ENCODE assay signal across 8 mouse cellular contexts in genomic region chrX:10485664-10486211, GRCm38 (mm10). TPM values are rescaled to one million over a fixed set of nuclear protein-coding genes. Genes with fewer than 3 reads are reported as not detected.
DNase-seq lines count a peak whose midpoint lies in the region; ATAC-seq lines count a peak whose summit lies in the region.

No protein-coding gene starts in this region.

- no peaks in the 10 kb centered on the region for H3K27me3 ChIP-seq in forebrain, embryonic 12.5 days
- H3K27me3 ChIP-seq in heart, embryonic 15.5 days: no peaks in the 10 kb centered on the region
- H3K27me3 ChIP-seq in liver, embryonic 13.5 days: peaks cover 20% of the 10 kb centered on the region
- no peaks in the 10 kb centered on the region for H3K27me3 ChIP-seq in neural tube, embryonic 13.5 days

- peak; percentile 88 for ATAC-seq in forebrain, embryonic 12.5 days (ENCODE audit: low FRiP score)
- ATAC-seq in heart, embryonic 15.5 days (replicated peaks; ENCODE audit: insufficient number of reproducible peaks, insufficient read depth, low FRiP score, low read depth): peak; percentile 83
- peak; percentile 36; the same call in 1 of the 2 replicates for ATAC-seq in liver, embryonic 13.5 days (ENCODE audit: low read depth)
- ATAC-seq in neural tube, embryonic 13.5 days (ENCODE audit: low read depth): peak; percentile 91
- no peak for ATAC-seq in activated CD4-positive, CD25-positive, alpha-beta regulatory T cell, adult 4 months

- peak overlapping the region; percentile 49 for H3K9ac ChIP-seq in forebrain, embryonic 12.5 days
- peak overlapping the region; percentile 59 for H3K9ac ChIP-seq in heart, embryonic 15.5 days
- peak overlapping the region; percentile 17; the same call in 1 of the 2 replicates for H3K9ac ChIP-seq in liver, embryonic 13.5 days
- peak overlapping the region; percentile 74 for H3K9ac ChIP-seq in neural tube, embryonic 13.5 days

- H3K4me1 ChIP-seq in forebrain, embryonic 12.5 days: no peaks in the 10 kb centered on the region
- H3K4me1 ChIP-seq in heart, embryonic 15.5 days (replicated peaks): no peaks in the 10 kb centered on the region
- H3K4me1 ChIP-seq in liver, embryonic 13.5 days (replicated peaks): no peaks in the 10 kb centered on the region
- no peaks in the 10 kb centered on the region for H3K4me1 ChIP-seq in neural tube, embryonic 13.5 days (replicated peaks)

- H3K36me3 ChIP-seq in forebrain, embryonic 12.5 days (replicated peaks): no peaks in the 10 kb centered on the region
- H3K36me3 ChIP-seq in heart, embryonic 15.5 days: no peaks in the 10 kb centered on the region
- H3K36me3 ChIP-seq in liver, embryonic 13.5 days: no peaks in the 10 kb centered on the region
- H3K36me3 ChIP-seq in neural tube, embryonic 13.5 days: no peaks in the 10 kb centered on the region

- DNase-seq in CD4-positive helper T cell, adult 2 months (ENCODE audit: low read depth, low spot score): peak; percentile 4
- DNase-seq in brain, adult 2 months (ENCODE audit: low read depth, low spot score): peak; percentile 88
- peak; percentile 28 to 60 for DNase-seq in kidney, postnatal 25 days
- peak; percentile 0 for DNase-seq in liver, embryonic 13.5 days

- peak overlapping the region; percentile 48 for H3K4me3 ChIP-seq in forebrain, embryonic 12.5 days (replicated peaks)
- H3K4me3 ChIP-seq in heart, embryonic 15.5 days: peak overlapping the region; percentile 61
- H3K4me3 ChIP-seq in liver, embryonic 13.5 days (replicated peaks): peak overlapping the region; percentile 43
- peak overlapping the region; percentile 51 for H3K4me3 ChIP-seq in neural tube, embryonic 13.5 days

- peak overlapping the region; percentile 57 for H3K4me2 ChIP-seq in forebrain, embryonic 12.5 days
- H3K4me2 ChIP-seq in heart, embryonic 15.5 days: peak overlapping the region; percentile 70
- peak overlapping the region; percentile 38 for H3K4me2 ChIP-seq in liver, embryonic 13.5 days
- H3K4me2 ChIP-seq in neural tube, embryonic 13.5 days: peak overlapping the region; percentile 56

- 24% methylated on average over 27 of the region's 27 CpGs for WGBS in forebrain, embryonic 12.5 days
- 13% methylated on average over 27 of the region's 27 CpGs for WGBS in heart, embryonic 15.5 days
- 10% methylated on average over 27 of the region's 27 CpGs for WGBS in liver, embryonic 13.5 days (ENCODE audit: insufficient replicate concordance)
- WGBS in neural tube, embryonic 13.5 days: 19% methylated on average over 27 of the region's 27 CpGs

- peak overlapping the region; percentile 66; the same call in 1 of the 2 replicates for H3K27ac ChIP-seq in forebrain, embryonic 12.5 days
- H3K27ac ChIP-seq in heart, embryonic 15.5 days: peak overlapping the region; percentile 56
- H3K27ac ChIP-seq in liver, embryonic 13.5 days: no peak overlapping the region
- peak overlapping the region; percentile 78 for H3K27ac ChIP-seq in neural tube, embryonic 13.5 days (replicated peaks)

- no peaks in the 10 kb centered on the region for H3K9me3 ChIP-seq in forebrain, embryonic 12.5 days
- no peaks in the 10 kb centered on the region for H3K9me3 ChIP-seq in heart, embryonic 15.5 days (replicated peaks)
- H3K9me3 ChIP-seq in liver, embryonic 13.5 days (replicated peaks): no peaks in the 10 kb centered on the region
- no peaks in the 10 kb centered on the region for H3K9me3 ChIP-seq in neural tube, embryonic 13.5 days

RNA-seq across cellular contexts. Expression of gene Tspan7, which starts 0.8 kb away (rescaled TPM):
- 118 and 121 TPM in 2 replicates for polyA plus RNA-seq in forebrain, embryonic 12.5 days (2016; fragmentation: Nextera tagmentation; extraction: Ambion mirVana)
- polyA plus RNA-seq in heart, embryonic 15.5 days (2015; fragmentation: Nextera tagmentation; extraction: Ambion mirVana): 85.3 and 86.0 TPM in 2 replicates
- polyA plus RNA-seq in liver, embryonic 13.5 days (2015; fragmentation: Nextera tagmentation; extraction: Ambion mirVana): 44.1 and 53.3 TPM in 2 replicates
- 248 and 253 TPM in 2 replicates for polyA plus RNA-seq in neural tube, embryonic 13.5 days (2015; fragmentation: Nextera tagmentation; extraction: Ambion mirVana)
- polyA plus RNA-seq in activated CD4-positive, CD25-positive, alpha-beta regulatory T cell, adult 4 months (2017; shearing (Covaris generic)): under 1 TPM in 1 of 2 experiments, not detected in 1; 0.19 TPM

Comparison
In these comparisons a context has a peak if more than half of its experiments do, and no peak if none do; other contexts are left out.
1. DNase-seq: peak in every context shown above with its lines; median percentile 88 in brain, adult 2 months; 44 in kidney, postnatal 25 days; 4 in CD4-positive helper T cell, adult 2 months; 0 in liver, embryonic 13.5 days.
2. H3K9ac ChIP-seq: peak in every context shown above with its lines; median percentile 74 in neural tube, embryonic 13.5 days; 59 in heart, embryonic 15.5 days; 49 in forebrain, embryonic 12.5 days; 17 in liver, embryonic 13.5 days.
3. RNA of gene Tspan7, which starts 0.8 kb away (polyA plus RNA-seq): 248 to 253 TPM in neural tube, embryonic 13.5 days, 118 to 121 TPM in forebrain, embryonic 12.5 days, 85.3 to 86.0 TPM in heart, embryonic 15.5 days and 44.1 to 53.3 TPM in liver, embryonic 13.5 days; 0.19 TPM in activated CD4-positive, CD25-positive, alpha-beta regulatory T cell, adult 4 months; every median in the first group is over 10 times any median in the second.
4. Peak in every context shown above with its lines, with median percentiles within 50 percentile points of each other: H3K4me2 ChIP-seq and H3K4me3 ChIP-seq.